Mouse (Mus musculus) embryonic facial prominence, embryonic 13.5 days (tissue): ENCODE measurements around the gene Nap1l5. TPM values are rescaled to one million over a fixed set of nuclear protein-coding genes. Genes with fewer than 3 reads are reported as not detected.
A peak's percentile ranks its signal among the peaks of the same experiment; 100 is the strongest.

Experiments
- ATAC-seq: fragments of 200-750 bp; cut with Nextera tagmentation; 2 replicates; pipeline ENCODE4 v1.8.0; 2017; ENCODE audit warnings: low read depth; ENCODE audit not compliant: insufficient number of reproducible peaks, insufficient read depth, low FRiP score, low TSS enrichment
- H3K27ac ChIP-seq: fragments of 300-500 bp; sonication (generic); 2 replicates; pipeline ENCODE4 v1.5.1; 2015; ENCODE audit warnings: moderate library complexity, mild to moderate bottlenecking, inconsistent platforms
- H3K27me3 ChIP-seq: fragments of 300-500 bp; sonication (generic); 2 replicates; pipeline ENCODE4 v1.6.1; 2015; ENCODE audit warnings: mild to moderate bottlenecking, inconsistent platforms
- H3K36me3 ChIP-seq: fragments of 300-500 bp; sonication (generic); 2 replicates; pipeline ENCODE4 v1.6.1; 2015; ENCODE audit warnings: mild to moderate bottlenecking, inconsistent platforms
- H3K4me1 ChIP-seq: fragments of 300-500 bp; sonication (generic); 2 replicates; pipeline ENCODE4 v1.6.1; 2015; ENCODE audit warnings: inconsistent platforms
- H3K4me2 ChIP-seq: fragments of 300-500 bp; sonication (generic); 2 replicates; pipeline ENCODE4 v1.6.1; 2015; ENCODE audit warnings: moderate library complexity, mild to moderate bottlenecking, inconsistent platforms
- H3K4me3 ChIP-seq: fragments of 300-500 bp; sonication (generic); 2 replicates; pipeline ENCODE4 v1.5.1; 2015; ENCODE audit warnings: mild to moderate bottlenecking, inconsistent platforms
- H3K9ac ChIP-seq: fragments of 300-500 bp; sonication (generic); 2 replicates; pipeline ENCODE4 v1.6.1; 2015; ENCODE audit warnings: mild to moderate bottlenecking, inconsistent platforms
- H3K9me3 ChIP-seq: fragments of 300-500 bp; sonication (generic); 2 replicates; pipeline ENCODE4 v1.6.1; 2016; ENCODE audit warnings: inconsistent platforms
- WGBS: fragments of 180-500 bp; shearing (Covaris S2); methylation state at CpG from one replicate; pipeline ENCODE4 v1.1.7; 2015; ENCODE audit warnings: mixed read lengths; 5-methylcytosine and 5-hydroxymethylcytosine counted together
- polyA plus RNA-seq: library from polyadenylated mRNA; unstranded; fragments of >200 nt; fragmentation: Nextera tagmentation; extraction: Ambion mirVana; gene quantifications from 2 replicates; pipeline ENCODE4 v1.2.1, GENCODE M21; 2015

Nap1l5 gene
- polyA plus RNA-seq, 1 experiment from 2014 or later: 2.3 TPM

GRCm38 (mm10) chr6:58931149-58931548 is 24.3 kb upstream of the Nap1l5 start:
- 71% methylated on average over 4 of the region's 4 CpGs for WGBS
- H3K9me3 ChIP-seq: no peaks in the 10 kb centered on the region

GRCm38 (mm10) chr6:58929911-58930431 is 23.1 kb upstream of the Nap1l5 start:
- H3K4me2 ChIP-seq: no peak overlapping the region
- H3K4me3 ChIP-seq: no peak overlapping the region
- H3K4me1 ChIP-seq: peaks cover 6% of the 10 kb centered on the region; the same call in 1 of the 2 replicates
- WGBS: 83% methylated on average over 9 of the region's 9 CpGs
- no peak overlapping the region for H3K9ac ChIP-seq
- H3K36me3 ChIP-seq: peaks cover 2% of the 10 kb centered on the region; the same call in 1 of the 2 replicates
- no peaks in the 10 kb centered on the region for H3K27me3 ChIP-seq
- no peak overlapping the region for H3K27ac ChIP-seq
- ATAC-seq: no peak
- H3K9me3 ChIP-seq: no peaks in the 10 kb centered on the region

More at GRCm38 (mm10) chr6:58931149-58931548, 24.3 kb upstream of the Nap1l5 start:
- no peaks in the 10 kb centered on the region for H3K27me3 ChIP-seq
- H3K27ac ChIP-seq: no peak overlapping the region
- H3K4me2 ChIP-seq: no peak overlapping the region
- ATAC-seq: no peak
- H3K36me3 ChIP-seq: peaks cover 7% of the 10 kb centered on the region; the same call in 1 of the 2 replicates
- H3K9ac ChIP-seq: no peak overlapping the region
- H3K4me1 ChIP-seq: peaks cover 6% of the 10 kb centered on the region; the same call in 1 of the 2 replicates
- H3K4me3 ChIP-seq: no peak overlapping the region

- H3K9me3 ChIP-seq: no peaks in the 10 kb centered on the region
- no peak overlapping the region for H3K27ac ChIP-seq
- ATAC-seq: no peak
- no peak overlapping the region for H3K4me3 ChIP-seq
- H3K9ac ChIP-seq: no peak overlapping the region
- H3K4me2 ChIP-seq: no peak overlapping the region
- H3K4me1 ChIP-seq: 0 out of 2 replicates have a peak, but pooled peaks cover 2% of the 10 kb centered on the region
- H3K27me3 ChIP-seq: no peaks in the 10 kb centered on the region
- no peaks in the 10 kb centered on the region for H3K36me3 ChIP-seq
- 69% methylated on average over 2 of the region's 2 CpGs for WGBS
Observed at GRCm38 (mm10) chr6:58927881-58928280, 21.0 kb upstream of the Nap1l5 start.

- no peak for ATAC-seq
- Histone ChIP-seq H3K4me1 (no peaks in the 10 kb centered on the region), H3K36me3 (no peaks in the 10 kb centered on the region), H3K27ac (no peak overlapping the region), H3K4me3 (no peak overlapping the region), H3K27me3 (no peaks in the 10 kb centered on the region), H3K4me2 (no peak overlapping the region), H3K9ac (no peak overlapping the region), H3K9me3 (no peaks in the 10 kb centered on the region)
- 87% methylated on average over 5 of the region's 5 CpGs for WGBS
Observed at GRCm38 (mm10) chr6:58922511-58922910, 15.6 kb upstream of the Nap1l5 start.

GRCm38 (mm10) chr6:58921623-58922022 is 14.7 kb upstream of the Nap1l5 start:
- Histone ChIP-seq H3K27ac (no peak overlapping the region), H3K4me3 (no peak overlapping the region), H3K4me2 (no peak overlapping the region), H3K9me3 (no peaks in the 10 kb centered on the region), H3K27me3 (no peaks in the 10 kb centered on the region), H3K36me3 (no peaks in the 10 kb centered on the region), H3K4me1 (no peaks in the 10 kb centered on the region), H3K9ac (no peak overlapping the region)
- ATAC-seq: no peak
- 51% methylated on average over 3 of the region's 3 CpGs for WGBS

- no peak overlapping the region for H3K9ac ChIP-seq
- H3K4me2 ChIP-seq: no peak overlapping the region
- no peaks in the 10 kb centered on the region for H3K4me1 ChIP-seq
- no peaks in the 10 kb centered on the region for H3K27me3 ChIP-seq
- no peaks in the 10 kb centered on the region for H3K9me3 ChIP-seq
- 82% methylated on average over 6 of the region's 6 CpGs for WGBS
- H3K27ac ChIP-seq: no peak overlapping the region
- H3K4me3 ChIP-seq: no peak overlapping the region
- no peaks in the 10 kb centered on the region for H3K36me3 ChIP-seq
- ATAC-seq: no peak
Observed at GRCm38 (mm10) chr6:58920735-58921134, 13.9 kb upstream of the Nap1l5 start.

- Histone ChIP-seq H3K4me3 (no peak overlapping the region), H3K4me2 (no peak overlapping the region), H3K9ac (no peak overlapping the region), H3K36me3 (no peaks in the 10 kb centered on the region), H3K27ac (no peak overlapping the region), H3K4me1 (no peaks in the 10 kb centered on the region), H3K27me3 (no peaks in the 10 kb centered on the region), H3K9me3 (no peaks in the 10 kb centered on the region)
- 88% methylated on average over 5 of the region's 5 CpGs for WGBS
- no peak for ATAC-seq
Observed at GRCm38 (mm10) chr6:58916498-58916897, 9.6 kb upstream of the Nap1l5 start.

- 74% methylated on average over 5 of the region's 5 CpGs for WGBS
- Histone ChIP-seq H3K27me3 (no peaks in the 10 kb centered on the region), H3K4me2 (no peak overlapping the region), H3K4me1 (no peaks in the 10 kb centered on the region), H3K9me3 (no peaks in the 10 kb centered on the region), H3K9ac (no peak overlapping the region), H3K4me3 (no peak overlapping the region), H3K27ac (no peak overlapping the region), H3K36me3 (no peaks in the 10 kb centered on the region)
- no peak for ATAC-seq
Observed at GRCm38 (mm10) chr6:58913971-58914370, 7.1 kb upstream of the Nap1l5 start.

- WGBS: 69% methylated on average over 3 of the region's 3 CpGs
- no peaks in the 10 kb centered on the region for H3K36me3 ChIP-seq
Observed at GRCm38 (mm10) chr6:58913551-58913950, 6.7 kb upstream of the Nap1l5 start.

GRCm38 (mm10) chr6:58912842-58913241 is 6.0 kb upstream of the Nap1l5 start:
- Histone ChIP-seq H3K4me1 (no peaks in the 10 kb centered on the region), H3K9me3 (no peaks in the 10 kb centered on the region), H3K4me3 (no peak overlapping the region), H3K36me3 (no peaks in the 10 kb centered on the region), H3K27ac (no peak overlapping the region), H3K27me3 (no peaks in the 10 kb centered on the region), H3K4me2 (no peak overlapping the region), H3K9ac (no peak overlapping the region)
- ATAC-seq: no peak
- WGBS: 66% methylated on average over 5 of the region's 5 CpGs

More at GRCm38 (mm10) chr6:58913551-58913950, 6.7 kb upstream of the Nap1l5 start:
- Histone ChIP-seq H3K27me3 (no peaks in the 10 kb centered on the region), H3K4me3 (no peak overlapping the region), H3K4me2 (no peak overlapping the region), H3K27ac (no peak overlapping the region), H3K9ac (no peak overlapping the region), H3K4me1 (no peaks in the 10 kb centered on the region), H3K9me3 (no peaks in the 10 kb centered on the region)
- ATAC-seq: no peak

- Histone ChIP-seq H3K4me3 (no peak overlapping the region), H3K36me3 (peaks cover 12% of the 10 kb centered on the region; the same call in 1 of the 2 replicates), H3K9ac (no peak overlapping the region), H3K27me3 (peaks cover 5% of the 10 kb centered on the region; the same call in 1 of the 2 replicates), H3K9me3 (peaks cover 15% of the 10 kb centered on the region), H3K27ac (no peak overlapping the region), H3K4me1 (no peaks in the 10 kb centered on the region), H3K4me2 (no peak overlapping the region)
- WGBS: 78% methylated on average over 2 of the region's 2 CpGs
- ATAC-seq: no peak
Observed at GRCm38 (mm10) chr6:58907791-58908190, 915 bp upstream of the Nap1l5 start.

- Histone ChIP-seq H3K27ac (no peak overlapping the region), H3K4me2 (peak overlapping the region; percentile 78), H3K9me3 (peaks cover 15% of the 10 kb centered on the region), H3K4me1 (no peaks in the 10 kb centered on the region), H3K27me3 (peaks cover 5% of the 10 kb centered on the region; the same call in 1 of the 2 replicates), H3K4me3 (peak overlapping the region; percentile 45; the same call in 1 of the 2 replicates), H3K36me3 (peaks cover 12% of the 10 kb centered on the region; the same call in 1 of the 2 replicates), H3K9ac (no peak overlapping the region)
- no peak for ATAC-seq
- WGBS: 79% methylated on average over 8 of the region's 8 CpGs
Observed at GRCm38 (mm10) chr6:58907336-58907735, 460 bp upstream of the Nap1l5 start.
